Mouse (Mus musculus): ENCODE data around the gene Tmem119.

Gene Tmem119

GRCm38 (mm10) chr5:113824228-113824627, 23.9 kb upstream of the Tmem119 start:
- no peak for DNase-seq (ENCODE audit: inconsistent age in 2 of 2, low spot score in 1 of 2)

GRCm38 (mm10) chr5:113818572-113818971, 18.3 kb upstream of the Tmem119 start:
- no peak for DNase-seq (ENCODE audit: inconsistent age in 2 of 2, low spot score in 1 of 2)

GRCm38 (mm10) chr5:113815638-113816152, 15.4 kb upstream of the Tmem119 start:
- DNase-seq (ENCODE audit: inconsistent age in 2 of 2, low spot score in 1 of 2): peak; percentile 78 to 90

GRCm38 (mm10) chr5:113815041-113815389, 14.7 kb upstream of the Tmem119 start:
- no peak for DNase-seq (ENCODE audit: inconsistent age in 2 of 2, low spot score in 1 of 2)

DNA sequence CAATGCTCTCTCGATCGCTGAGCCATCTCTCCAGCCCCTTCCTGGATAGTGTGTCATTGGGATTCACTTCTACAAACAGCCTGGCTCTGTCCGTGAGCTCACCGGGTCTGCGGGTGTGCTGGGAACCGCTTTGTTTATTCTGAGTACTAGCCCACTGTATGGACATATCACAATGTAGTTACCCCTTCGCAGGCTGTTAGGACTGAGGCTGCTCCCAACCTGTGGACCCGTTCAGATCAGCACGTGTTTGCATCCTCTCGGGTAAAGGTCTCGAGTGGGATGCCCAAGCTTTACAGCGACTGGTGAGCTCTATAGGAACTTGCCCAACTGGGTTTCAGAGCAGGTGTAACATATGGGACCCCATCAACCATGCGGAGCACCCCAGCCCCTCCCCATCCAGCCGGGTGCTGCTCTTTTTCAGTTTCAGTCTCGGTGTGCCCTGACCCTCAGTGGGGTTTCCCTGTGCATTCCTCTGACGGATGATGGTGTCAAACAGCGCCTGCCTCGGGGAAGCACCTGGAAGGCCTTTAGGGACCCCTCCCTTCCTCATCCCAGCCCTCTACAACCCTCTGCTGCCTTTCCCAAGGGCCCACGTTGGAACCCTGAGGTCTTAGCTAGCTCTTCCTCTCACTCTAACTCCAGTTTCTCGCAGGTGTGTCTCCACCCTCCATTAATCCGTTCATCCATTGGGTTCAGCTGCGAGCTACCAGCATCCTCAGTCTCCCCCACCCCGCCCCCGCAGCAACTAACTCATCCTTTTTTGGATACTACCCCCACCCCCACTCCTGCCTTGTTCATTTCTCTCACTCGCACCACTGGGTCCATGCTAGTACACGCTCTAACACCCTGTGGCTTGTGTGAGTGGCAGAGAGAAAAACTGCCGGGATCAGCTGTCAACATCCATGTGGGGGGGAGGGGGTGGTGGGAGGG, 14.1 kb upstream of the Tmem119 start:
- DNase-seq (ENCODE audit: inconsistent age in 2 of 2, low spot score in 1 of 2): no peak

GRCm38 (mm10) chr5:113813608-113814007, 13.3 kb upstream of the Tmem119 start:
- DNase-seq (ENCODE audit: inconsistent age in 2 of 2, low spot score in 1 of 2): no peak

- no peak for DNase-seq (ENCODE audit: inconsistent age in 2 of 2, low spot score in 1 of 2)
These were observed 12.3 kb upstream of the Tmem119 start for GRCm38 (mm10) chr5:113812638-113813037.

- peak in 1 of 2 experiments; percentile 60 for DNase-seq (ENCODE audit: inconsistent age in 2 of 2, low spot score in 1 of 2)
These were observed 11.6 kb upstream of the Tmem119 start for GRCm38 (mm10) chr5:113811824-113812420.

- no peak for DNase-seq (ENCODE audit: inconsistent age in 2 of 2, low spot score in 1 of 2)
These were observed 9.8 kb upstream of the Tmem119 start for GRCm38 (mm10) chr5:113810111-113810510.

GRCm38 (mm10) chr5:113808177-113808576, 7.9 kb upstream of the Tmem119 start:
- no peak for DNase-seq (ENCODE audit: inconsistent age in 2 of 2, low spot score in 1 of 2)

DNA sequence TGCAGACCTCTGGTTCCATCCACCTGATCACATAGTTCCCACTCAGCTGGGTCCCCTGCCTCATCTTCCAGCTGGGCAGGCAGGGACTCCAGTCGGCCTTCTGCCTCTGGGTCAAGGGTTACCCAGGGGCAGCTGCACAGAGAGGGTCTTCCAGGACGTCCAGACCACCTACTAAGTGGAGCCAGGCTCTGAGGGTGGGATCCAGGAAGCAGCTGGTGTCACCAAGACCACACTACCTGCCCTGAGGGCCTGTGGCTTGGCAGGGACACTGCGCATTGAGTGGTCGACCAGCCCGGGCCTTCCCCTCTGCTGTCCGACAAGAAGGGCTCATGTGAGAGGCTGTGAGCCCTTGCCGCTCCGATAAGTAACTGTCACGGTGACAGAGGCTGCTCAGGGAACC, 7.4 kb upstream of the Tmem119 start:
- no peak for DNase-seq (ENCODE audit: inconsistent age in 2 of 2, low spot score in 1 of 2)

GRCm38 (mm10) chr5:113806414-113806813, 6.1 kb upstream of the Tmem119 start:
- no peak for DNase-seq (ENCODE audit: inconsistent age in 2 of 2, low spot score in 1 of 2)

GRCm38 (mm10) chr5:113805301-113805700, 5.0 kb upstream of the Tmem119 start:
- DNase-seq (ENCODE audit: inconsistent age in 2 of 2, low spot score in 1 of 2): no peak

- no peak for DNase-seq (ENCODE audit: inconsistent age in 2 of 2, low spot score in 1 of 2)
These were observed 4.2 kb upstream of the Tmem119 start for GRCm38 (mm10) chr5:113804395-113804966.

- no peak for DNase-seq (ENCODE audit: inconsistent age in 2 of 2, low spot score in 1 of 2)
These were observed 625 bp downstream of the Tmem119 start for GRCm38 (mm10) chr5:113799691-113800090.

DNA sequence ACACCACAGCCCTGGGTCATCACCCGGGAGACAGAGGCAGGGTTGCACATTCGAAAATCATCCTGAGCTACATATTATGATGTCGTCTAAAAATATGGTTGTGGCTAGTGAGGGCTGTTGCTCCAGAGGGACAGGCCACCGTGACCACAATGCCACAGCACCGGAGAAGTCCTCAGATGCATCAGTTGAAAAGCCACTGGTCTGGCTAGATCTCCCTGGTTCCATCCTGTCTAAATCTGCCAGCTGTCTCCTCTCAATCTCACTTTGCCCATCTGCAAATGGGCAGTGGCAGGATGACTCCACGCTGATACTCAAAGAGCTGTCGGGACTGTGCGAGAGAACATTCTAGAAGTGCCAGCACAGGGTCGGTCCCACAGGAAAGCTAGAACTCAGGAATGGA, 1.8 kb downstream of the Tmem119 start:
- no peak for DNase-seq (ENCODE audit: inconsistent age in 2 of 2, low spot score in 1 of 2)

DNA sequence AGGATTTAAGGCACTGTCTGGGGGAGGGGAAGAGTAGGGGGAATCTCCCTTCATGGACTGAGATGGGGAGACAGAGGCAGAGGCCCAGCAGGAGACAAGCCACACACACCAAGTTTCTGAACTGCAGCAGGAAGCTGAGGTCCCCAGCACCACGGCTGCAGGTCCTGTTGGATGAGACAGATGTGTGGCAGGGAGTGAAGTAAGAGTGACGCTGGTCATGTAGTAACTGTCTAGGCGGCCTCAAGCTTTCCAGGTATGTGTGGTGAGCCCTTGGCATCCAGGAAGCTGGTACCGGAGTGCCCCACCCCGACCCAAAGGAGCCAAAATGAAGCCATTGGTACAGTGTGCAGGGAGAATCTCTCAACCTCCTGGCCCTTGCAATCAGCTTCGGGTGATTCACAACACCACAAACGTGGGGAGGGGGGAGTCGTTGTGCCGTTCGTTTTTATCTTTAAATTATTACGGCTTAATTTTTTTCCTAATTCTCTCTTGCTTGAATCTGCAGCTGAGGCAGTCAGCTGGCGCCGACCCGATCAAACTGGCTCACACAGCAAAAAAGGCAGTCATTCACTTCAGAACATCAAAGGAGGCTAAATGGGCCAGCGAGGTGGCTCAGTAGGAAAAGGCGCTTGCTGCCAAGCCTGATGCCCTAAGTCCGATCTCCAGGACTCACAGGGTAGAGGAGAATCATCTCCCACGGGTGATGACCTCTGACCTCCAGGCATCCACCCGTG, 3.0 kb downstream of the Tmem119 start:
- no peak for DNase-seq (ENCODE audit: inconsistent age in 2 of 2, low spot score in 1 of 2)

DNA sequence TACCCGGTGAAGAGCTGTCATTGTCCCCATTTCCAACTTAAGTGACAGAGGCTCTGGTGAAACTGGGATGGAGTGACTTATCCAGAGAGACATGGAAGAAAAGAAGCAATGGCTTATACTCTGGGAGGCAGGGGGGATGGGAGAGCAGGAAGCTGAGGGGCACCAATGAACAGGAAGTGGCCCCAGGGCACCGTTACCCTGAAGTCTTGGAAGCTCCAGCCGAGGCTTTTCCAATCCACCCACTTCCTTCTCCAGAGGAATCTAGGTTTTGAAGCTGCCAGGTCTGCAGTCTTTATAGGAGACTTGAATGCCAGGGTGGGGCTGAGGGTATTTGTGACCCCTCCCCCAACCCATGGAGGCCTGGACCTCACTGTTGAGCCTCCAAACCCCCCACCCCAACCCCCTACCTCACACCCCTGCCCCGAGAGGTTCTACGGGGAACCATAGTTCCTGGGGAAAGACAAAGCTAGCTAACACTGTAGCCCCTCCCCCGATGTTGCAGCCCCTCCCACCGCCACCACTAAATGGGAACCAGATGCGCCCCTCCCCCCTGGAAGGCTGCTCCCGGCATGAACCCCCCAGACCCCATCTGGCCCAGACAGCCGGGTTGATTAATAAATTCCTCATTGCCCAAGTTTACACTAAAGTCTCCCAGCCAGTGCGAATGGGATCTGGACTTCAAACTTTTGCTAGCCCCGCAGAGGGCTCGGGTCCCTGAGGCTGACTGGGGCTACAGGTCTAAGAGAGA, 3.7 kb downstream of the Tmem119 start:
- DNase-seq (ENCODE audit: inconsistent age in 2 of 2, low spot score in 1 of 2): no peak

- no peak for DNase-seq (ENCODE audit: inconsistent age in 2 of 2, low spot score in 1 of 2)
These were observed 8.9 kb downstream of the Tmem119 start for GRCm38 (mm10) chr5:113791197-113792095.

Measured in adrenal gland, adult (tissue).